Mouse (Mus musculus) thymus, adult 18-20 months (tissue): ENCODE results near the gene Slc44a3.
"Not testable (repeated sequence)": the region's sequence is repeated elsewhere in the genome, so short reads cannot be mapped to it uniquely, and the experiment has no call there.

Experiments
- DNase-seq, 2 experiments: peaks; one replicate each; pipeline ENCODE4 v3.0.0; 2022; ENCODE audit warnings: mixed read lengths in 2 of 2

Gene Slc44a3

DNA sequence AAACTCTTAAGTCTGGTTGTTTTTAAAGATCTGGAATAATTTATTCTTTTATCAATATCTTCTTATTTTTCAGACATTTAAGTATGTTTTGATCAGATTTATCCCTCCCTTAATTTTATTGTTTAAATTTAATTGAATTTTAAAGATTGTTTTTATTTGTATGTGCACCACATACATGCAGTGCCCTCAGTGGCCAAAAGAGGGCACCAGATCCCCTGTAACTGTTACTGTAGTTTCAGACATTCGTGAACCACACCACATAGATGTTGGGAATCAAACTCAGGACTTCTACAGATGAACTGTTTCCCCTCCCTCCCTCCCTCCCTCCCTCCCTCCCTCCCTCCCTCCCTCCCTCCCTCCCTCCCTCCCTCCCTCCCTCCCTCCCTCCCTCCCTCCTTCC is 18.2 kb upstream of the Slc44a3 start:
- no peak for DNase-seq

GRCm38 (mm10) chr3:121547851-121548624 is 15.8 kb upstream of the Slc44a3 start:
- DNase-seq: no peak

- no peak for DNase-seq
These were observed 8.4 kb upstream of the Slc44a3 start for GRCm38 (mm10) chr3:121540621-121541020.

- no peak for DNase-seq
These were observed 7.7 kb upstream of the Slc44a3 start for GRCm38 (mm10) chr3:121539871-121540431.

GRCm38 (mm10) chr3:121538847-121539246 is 6.6 kb upstream of the Slc44a3 start:
- DNase-seq: not testable (repeated sequence)

- no peak for DNase-seq
These were observed 5.8 kb upstream of the Slc44a3 start for GRCm38 (mm10) chr3:121537996-121538395.

- no peak for DNase-seq
These were observed 4.6 kb upstream of the Slc44a3 start for GRCm38 (mm10) chr3:121536803-121537202.

GRCm38 (mm10) chr3:121535813-121536504 is 3.8 kb upstream of the Slc44a3 start:
- DNase-seq: no peak

DNA sequence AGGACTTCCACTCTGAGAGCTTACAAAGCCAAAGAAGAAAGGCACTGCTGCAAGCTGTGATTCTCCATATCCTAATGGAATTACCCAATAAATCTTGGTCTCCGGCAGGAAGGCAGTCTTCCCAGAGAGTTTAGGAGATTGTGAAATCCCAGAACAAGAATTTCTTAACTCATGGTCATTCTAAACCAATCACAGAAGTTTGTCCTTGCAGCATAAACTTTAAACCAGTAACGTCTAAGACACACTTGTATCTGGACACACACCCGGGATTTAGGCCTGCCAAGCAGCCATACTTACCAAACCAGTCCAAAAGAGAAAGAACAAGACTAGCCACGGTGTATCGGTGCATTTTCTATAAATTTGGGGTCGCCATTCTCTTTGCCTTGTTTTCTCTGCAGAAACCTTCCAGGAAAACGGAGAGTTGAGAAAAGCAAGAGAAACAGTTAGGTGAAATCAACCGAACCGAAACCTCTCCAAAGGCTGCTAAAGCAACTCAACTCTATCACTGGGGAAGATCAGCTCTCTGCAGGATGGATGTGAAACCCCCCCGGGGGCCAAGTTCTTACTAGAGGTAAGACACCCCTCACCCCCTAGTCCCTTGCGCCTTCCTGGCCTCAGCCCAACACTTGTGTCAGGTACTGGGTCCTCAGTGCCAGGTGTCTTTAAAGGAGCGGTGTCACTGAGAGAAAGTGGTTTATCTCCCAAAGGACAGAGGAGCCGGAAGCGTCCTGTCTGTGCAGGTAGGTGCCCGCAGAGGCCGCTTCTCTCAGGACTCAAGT is 645 bp downstream of the Slc44a3 start:
- DNase-seq: no peak

- no peak for DNase-seq
These were observed 1.5 kb downstream of the Slc44a3 start for GRCm38 (mm10) chr3:121530546-121531258.

- no peak for DNase-seq
These were observed 5.8 kb downstream of the Slc44a3 start for GRCm38 (mm10) chr3:121526096-121527093.

DNA sequence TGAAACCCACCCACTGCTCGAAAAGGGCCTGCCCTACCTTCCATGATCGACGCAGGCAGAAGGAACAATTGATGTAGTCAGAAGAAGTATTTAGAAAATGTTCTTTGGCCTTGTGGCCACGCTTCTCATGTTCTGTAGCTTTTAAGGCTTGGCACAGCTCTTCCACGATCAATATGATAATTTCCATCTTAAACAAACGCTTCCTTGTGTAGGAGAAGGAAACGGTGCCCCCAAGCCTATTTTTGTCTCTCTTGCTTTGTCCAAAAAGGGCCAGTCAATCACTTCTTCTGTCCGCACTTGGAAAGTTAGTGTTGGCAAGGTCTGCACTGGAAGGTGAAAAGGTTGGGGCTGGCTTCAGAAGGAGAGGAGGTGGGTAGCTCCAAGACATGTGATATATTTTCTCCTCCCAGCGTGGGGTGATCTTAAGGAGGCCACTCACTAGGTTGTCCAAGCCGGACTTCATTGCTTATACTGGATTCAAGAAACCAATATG is 10.5 kb downstream of the Slc44a3 start:
- DNase-seq: no peak

- DNase-seq: no peak
These were observed 11.1 kb downstream of the Slc44a3 start for GRCm38 (mm10) chr3:121521123-121521522.

- no peak for DNase-seq
These were observed 15.2 kb downstream of the Slc44a3 start for GRCm38 (mm10) chr3:121517030-121517429.

- DNase-seq: no peak
These were observed 23.1 kb downstream of the Slc44a3 start for GRCm38 (mm10) chr3:121509141-121509540.

DNA sequence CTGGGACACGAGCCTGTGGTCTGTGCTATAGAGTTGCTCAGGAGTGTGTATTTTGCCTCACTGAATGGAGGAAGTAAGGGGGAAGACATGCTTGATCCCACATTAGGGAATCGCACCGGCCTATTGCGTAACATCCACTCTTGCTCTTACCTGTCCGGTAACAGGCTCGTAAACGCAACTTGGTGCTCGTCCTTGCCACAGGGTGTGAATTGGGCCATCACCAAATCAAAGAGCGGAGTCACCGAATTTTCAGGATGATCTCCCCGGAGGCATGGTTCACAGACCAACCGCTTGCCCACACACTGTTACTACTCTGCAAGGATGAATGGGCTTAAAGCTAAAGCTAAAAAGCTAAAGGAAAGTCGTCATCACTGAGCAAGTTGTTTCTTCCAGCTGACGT is 24.5 kb downstream of the Slc44a3 start:
- no peak for DNase-seq

DNA sequence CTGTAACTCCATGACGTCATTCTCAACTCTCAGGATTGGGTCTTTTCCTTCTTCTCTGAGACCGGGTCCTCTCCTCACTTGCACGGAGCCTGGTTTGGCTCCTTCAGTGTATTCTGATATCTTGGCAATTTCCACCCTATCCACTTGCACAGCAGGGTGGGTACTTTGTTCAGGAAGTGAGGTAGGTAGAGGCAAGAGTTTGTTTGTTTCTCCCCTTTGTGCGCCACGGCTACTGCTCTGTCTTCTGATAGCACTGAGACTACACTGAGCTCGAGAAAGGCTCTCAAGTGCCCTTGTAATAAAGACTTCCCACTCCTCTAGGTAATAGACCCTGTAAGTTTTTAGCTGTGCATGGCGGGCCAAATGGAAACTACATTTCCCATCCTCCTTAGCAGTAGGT is 25.4 kb downstream of the Slc44a3 start:
- no peak for DNase-seq

DNA sequence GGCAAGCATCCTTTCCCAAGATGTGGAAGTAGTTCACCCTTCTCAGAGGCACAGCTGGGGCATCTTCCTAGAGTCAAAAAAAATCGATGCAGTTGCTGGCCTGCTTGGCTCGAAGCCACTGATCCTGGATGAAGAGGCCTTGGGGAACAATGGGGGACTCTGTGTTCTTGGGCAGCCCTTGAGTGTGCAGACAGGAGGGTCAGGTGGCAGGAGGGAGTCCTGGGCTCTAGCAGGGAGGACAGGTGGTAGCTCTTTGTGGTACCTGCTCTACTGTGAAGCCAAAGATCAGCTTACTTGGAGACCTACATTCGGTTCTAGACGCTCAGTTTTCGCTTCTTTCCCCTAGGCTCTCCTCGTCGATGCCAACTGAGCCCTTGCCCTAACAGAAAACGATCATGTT is 26.0 kb downstream of the Slc44a3 start:
- no peak for DNase-seq

GRCm38 (mm10) chr3:121504927-121505487 is 27.2 kb downstream of the Slc44a3 start:
- DNase-seq: no peak

DNA sequence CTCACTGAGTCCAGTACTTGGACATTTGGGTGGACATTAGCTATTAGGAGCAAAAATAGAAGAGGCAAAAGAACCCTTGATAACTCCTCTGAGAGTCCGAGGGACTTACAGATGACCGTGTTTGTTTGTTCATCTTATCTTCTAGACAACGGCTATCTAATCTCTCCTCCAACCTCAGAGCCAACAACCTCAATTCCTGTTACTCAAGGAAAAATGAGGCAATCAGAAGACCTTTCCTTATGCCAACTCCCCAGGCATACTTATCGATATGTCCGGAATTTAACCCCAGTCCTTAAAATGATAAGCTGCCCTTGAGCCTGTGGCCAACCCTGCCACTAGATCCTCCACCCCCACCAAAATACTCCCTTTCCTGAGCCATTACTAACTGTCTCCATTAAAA is 31.5 kb downstream of the Slc44a3 start:
- DNase-seq: no peak

- DNase-seq: peak; percentile 30 to 40
These were observed 32.0 kb downstream of the Slc44a3 start for GRCm38 (mm10) chr3:121500225-121500624.
